Mouse (Mus musculus): ENCODE results near the gene Secisbp2l. TPM values are rescaled to one million over a fixed set of nuclear protein-coding genes. Genes with fewer than 3 reads are reported as not detected.

Secisbp2l gene
- polyA plus RNA-seq, 1 experiment from 2014 or later: 30.1 TPM

GRCm38 (mm10) chr2:125795118-125795517 lies 12.4 kb upstream of the Secisbp2l start:
- WGBS: 81% methylated on average over 2 of the region's 2 CpGs
- H3K4me2 ChIP-seq: no peak overlapping the region
- 0 out of 2 replicates have a peak, but pooled peaks cover 2% of the 10 kb centered on the region for H3K27me3 ChIP-seq
- H3K27ac ChIP-seq: no peak overlapping the region
- no peak overlapping the region for H3K4me3 ChIP-seq (replicated peaks)
- no peak overlapping the region for H3K9ac ChIP-seq
- H3K9me3 ChIP-seq: no peaks in the 10 kb centered on the region
- no peaks in the 10 kb centered on the region for H3K4me1 ChIP-seq
- ATAC-seq (ENCODE audit: low FRiP score): no peak
- H3K36me3 ChIP-seq (replicated peaks): no peaks in the 10 kb centered on the region

GRCm38 (mm10) chr2:125794166-125794565 lies 11.5 kb upstream of the Secisbp2l start:
- H3K4me1 ChIP-seq: no peaks in the 10 kb centered on the region
- no peak overlapping the region for H3K4me2 ChIP-seq
- 87% methylated on average over 2 of the region's 2 CpGs for WGBS
- no peaks in the 10 kb centered on the region for H3K9me3 ChIP-seq
- no peak overlapping the region for H3K27ac ChIP-seq
- no peak overlapping the region for H3K4me3 ChIP-seq (replicated peaks)
- no peak overlapping the region for H3K9ac ChIP-seq
- H3K36me3 ChIP-seq (replicated peaks): no peaks in the 10 kb centered on the region
- H3K27me3 ChIP-seq: 0 out of 2 replicates have a peak, but pooled peaks cover 2% of the 10 kb centered on the region
- no peak for ATAC-seq (ENCODE audit: low FRiP score)

GRCm38 (mm10) chr2:125792879-125793261 lies 10.2 kb upstream of the Secisbp2l start:
- H3K4me3 ChIP-seq (replicated peaks): no peak overlapping the region
- no peak for ATAC-seq (ENCODE audit: low FRiP score)
- 89% methylated on average over 11 of the region's 11 CpGs for WGBS
- H3K27ac ChIP-seq: no peak overlapping the region
- no peaks in the 10 kb centered on the region for H3K36me3 ChIP-seq (replicated peaks)
- no peaks in the 10 kb centered on the region for H3K9me3 ChIP-seq
- no peaks in the 10 kb centered on the region for H3K4me1 ChIP-seq
- H3K9ac ChIP-seq: no peak overlapping the region
- no peak overlapping the region for H3K4me2 ChIP-seq
- H3K27me3 ChIP-seq: 0 out of 2 replicates have a peak, but pooled peaks cover 2% of the 10 kb centered on the region

- H3K27ac ChIP-seq: no peak overlapping the region
- WGBS: 70% methylated on average over 2 of the region's 2 CpGs
- H3K9ac ChIP-seq: no peak overlapping the region
- H3K27me3 ChIP-seq: 0 out of 2 replicates have a peak, but pooled peaks cover 2% of the 10 kb centered on the region
- ATAC-seq (ENCODE audit: low FRiP score): no peak
- no peak overlapping the region for H3K4me3 ChIP-seq (replicated peaks)
- H3K9me3 ChIP-seq: no peaks in the 10 kb centered on the region
- H3K4me1 ChIP-seq: no peaks in the 10 kb centered on the region
- no peak overlapping the region for H3K4me2 ChIP-seq
- no peaks in the 10 kb centered on the region for H3K36me3 ChIP-seq (replicated peaks)
Measured at GRCm38 (mm10) chr2:125792144-125792878, 9.6 kb upstream of the Secisbp2l start.

- no peak overlapping the region for H3K9ac ChIP-seq
- no peaks in the 10 kb centered on the region for H3K36me3 ChIP-seq (replicated peaks)
- H3K4me3 ChIP-seq (replicated peaks): no peak overlapping the region
- H3K4me2 ChIP-seq: no peak overlapping the region
- ATAC-seq (ENCODE audit: low FRiP score): no peak
- 72% methylated on average over 7 of the region's 7 CpGs for WGBS
- H3K9me3 ChIP-seq: no peaks in the 10 kb centered on the region
- 0 out of 2 replicates have a peak, but pooled peaks cover 2% of the 10 kb centered on the region for H3K27me3 ChIP-seq
- H3K27ac ChIP-seq: no peak overlapping the region
- no peaks in the 10 kb centered on the region for H3K4me1 ChIP-seq
Measured at GRCm38 (mm10) chr2:125791485-125791885, 8.8 kb upstream of the Secisbp2l start.

GRCm38 (mm10) chr2:125790242-125790641 lies 7.6 kb upstream of the Secisbp2l start:
- WGBS: 91% methylated on average over 4 of the region's 4 CpGs
- no peaks in the 10 kb centered on the region for H3K36me3 ChIP-seq (replicated peaks)
- ATAC-seq (ENCODE audit: low FRiP score): no peak

GRCm38 (mm10) chr2:125789265-125789664 lies 6.6 kb upstream of the Secisbp2l start:
- H3K9me3 ChIP-seq: no peaks in the 10 kb centered on the region

More at GRCm38 (mm10) chr2:125790242-125790641, 7.6 kb upstream of the Secisbp2l start:
- Histone ChIP-seq H3K4me3 (replicated peaks) (no peak overlapping the region), H3K27ac (no peak overlapping the region), H3K9ac (no peak overlapping the region), H3K4me1 (no peaks in the 10 kb centered on the region), H3K27me3 (0 out of 2 replicates have a peak, but pooled peaks cover 2% of the 10 kb centered on the region), H3K9me3 (no peaks in the 10 kb centered on the region), H3K4me2 (no peak overlapping the region)

GRCm38 (mm10) chr2:125788785-125789184 lies 6.1 kb upstream of the Secisbp2l start:
- no peaks in the 10 kb centered on the region for H3K36me3 ChIP-seq (replicated peaks)
- H3K4me1 ChIP-seq: no peaks in the 10 kb centered on the region
- no peaks in the 10 kb centered on the region for H3K9me3 ChIP-seq
- 85% methylated on average over 3 of the region's 3 CpGs for WGBS
- no peak overlapping the region for H3K27ac ChIP-seq
- no peak for ATAC-seq (ENCODE audit: low FRiP score)
- no peak overlapping the region for H3K4me2 ChIP-seq
- H3K27me3 ChIP-seq: 0 out of 2 replicates have a peak, but pooled peaks cover 2% of the 10 kb centered on the region
- no peak overlapping the region for H3K4me3 ChIP-seq (replicated peaks)
- H3K9ac ChIP-seq: no peak overlapping the region

More at GRCm38 (mm10) chr2:125789265-125789664, 6.6 kb upstream of the Secisbp2l start:
- no peak for ATAC-seq (ENCODE audit: low FRiP score)
- no peak overlapping the region for H3K27ac ChIP-seq
- no peaks in the 10 kb centered on the region for H3K36me3 ChIP-seq (replicated peaks)
- no peak overlapping the region for H3K4me2 ChIP-seq
- H3K27me3 ChIP-seq: 0 out of 2 replicates have a peak, but pooled peaks cover 2% of the 10 kb centered on the region
- H3K4me3 ChIP-seq (replicated peaks): no peak overlapping the region
- H3K9ac ChIP-seq: no peak overlapping the region
- no peaks in the 10 kb centered on the region for H3K4me1 ChIP-seq
- 79% methylated on average over 5 of the region's 5 CpGs for WGBS

- Histone ChIP-seq H3K9me3 (no peaks in the 10 kb centered on the region), H3K9ac (no peak overlapping the region), H3K36me3 (replicated peaks) (no peaks in the 10 kb centered on the region), H3K27ac (no peak overlapping the region), H3K4me2 (no peak overlapping the region), H3K4me3 (replicated peaks) (no peak overlapping the region), H3K27me3 (0 out of 2 replicates have a peak, but pooled peaks cover 2% of the 10 kb centered on the region), H3K4me1 (no peaks in the 10 kb centered on the region)
- ATAC-seq (ENCODE audit: low FRiP score): no peak
Measured at GRCm38 (mm10) chr2:125788351-125788750, 5.7 kb upstream of the Secisbp2l start.

GRCm38 (mm10) chr2:125785021-125785420 lies 2.4 kb upstream of the Secisbp2l start:
- H3K27ac ChIP-seq: no peak overlapping the region
- WGBS: 77% methylated on average over 4 of the region's 4 CpGs
- H3K4me3 ChIP-seq (replicated peaks): no peak overlapping the region
- ATAC-seq (ENCODE audit: low FRiP score): no peak
- peaks cover 18% of the 10 kb centered on the region for H3K4me1 ChIP-seq
- no peak overlapping the region for H3K4me2 ChIP-seq
- H3K9ac ChIP-seq: no peak overlapping the region
- H3K36me3 ChIP-seq (replicated peaks): no peaks in the 10 kb centered on the region
- H3K9me3 ChIP-seq: no peaks in the 10 kb centered on the region
- no peaks in the 10 kb centered on the region for H3K27me3 ChIP-seq

GRCm38 (mm10) chr2:125784392-125784791 lies 1.7 kb upstream of the Secisbp2l start:
- Histone ChIP-seq H3K36me3 (replicated peaks) (no peaks in the 10 kb centered on the region), H3K27ac (no peak overlapping the region), H3K9me3 (no peaks in the 10 kb centered on the region), H3K4me3 (replicated peaks) (no peak overlapping the region), H3K4me2 (no peak overlapping the region), H3K27me3 (no peaks in the 10 kb centered on the region), H3K4me1 (peaks cover 18% of the 10 kb centered on the region), H3K9ac (no peak overlapping the region)
- 77% methylated on average over 4 of the region's 4 CpGs for WGBS
- ATAC-seq (ENCODE audit: low FRiP score): no peak

GRCm38 (mm10) chr2:125783868-125784267 lies 1.2 kb upstream of the Secisbp2l start:
- whole genome bisulfite sequencing: 61% methylated on average over 4 of the region's 4 CpGs
- no peak overlapping the region for H3K9ac ChIP-seq
- no peaks in the 10 kb centered on the region for H3K27me3 ChIP-seq
- no peak overlapping the region for H3K27ac ChIP-seq
- H3K4me1 ChIP-seq: peaks cover 18% of the 10 kb centered on the region
- no peaks in the 10 kb centered on the region for H3K9me3 ChIP-seq
- no peak overlapping the region for H3K4me3 ChIP-seq (replicated peaks)
- H3K36me3 ChIP-seq (replicated peaks): no peaks in the 10 kb centered on the region
- H3K4me2 ChIP-seq: no peak overlapping the region
- no peak for ATAC-seq (ENCODE audit: low FRiP score)

Data from forebrain, embryonic 12.5 days (tissue).